Mouse (Mus musculus) stomach, embryonic 14.5 days (tissue): Measurements from ENCODE around the gene Olfr1303. TPM values are rescaled to one million over a fixed set of nuclear protein-coding genes. Genes with fewer than 3 reads are reported as not detected.

ENCODE experiments used
- ATAC-seq: fragments of 200-750 bp; cut with Nextera tagmentation; 2 replicates; pipeline ENCODE4 v1.8.0; 2017; ENCODE audit warnings: low read depth, moderate TSS enrichment; ENCODE audit not compliant: insufficient number of reproducible peaks, insufficient read depth, low FRiP score
- H3K27ac ChIP-seq: fragments of 300-500 bp; sonication (generic); 2 replicates; pipeline ENCODE4 v1.5.1; 2014; ENCODE audit warnings: mild to moderate bottlenecking, low read length, moderate library complexity, mixed read lengths
- H3K27me3 ChIP-seq: fragments of 300-500 bp; sonication (generic); 2 replicates; pipeline ENCODE4 v1.6.1; 2014; ENCODE audit warnings: low read length, control low read depth, mixed read lengths; ENCODE audit not compliant: control insufficient read depth, insufficient read depth
- H3K36me3 ChIP-seq: fragments of 300-500 bp; sonication (generic); 2 replicates; pipeline ENCODE4 v1.6.1; 2014; ENCODE audit warnings: mild to moderate bottlenecking, control low read depth, low read length, moderate library complexity, mixed read lengths; ENCODE audit not compliant: control insufficient read depth, insufficient read depth
- H3K4me1 ChIP-seq: fragments of 300-500 bp; sonication (generic); 2 replicates; pipeline ENCODE4 v1.6.1; 2014; ENCODE audit warnings: low read length, control low read depth, mixed read lengths; ENCODE audit not compliant: control insufficient read depth, insufficient read depth
- H3K4me2 ChIP-seq: fragments of 300-500 bp; sonication (generic); replicated peaks from 2 replicates; pipeline ENCODE4 v1.6.1; 2014; ENCODE audit warnings: low read depth, low read length, control low read depth
- H3K4me3 ChIP-seq: fragments of 300-500 bp; sonication (generic); 2 replicates; pipeline ENCODE4 v1.5.1; 2014; ENCODE audit warnings: low read depth, low read length, control low read depth
- H3K9ac ChIP-seq: fragments of 300-500 bp; sonication (generic); replicated peaks from 2 replicates; pipeline ENCODE4 v1.6.1; 2014; ENCODE audit warnings: low read depth, mild to moderate bottlenecking, control low read depth, low read length, moderate library complexity, mixed read lengths
- H3K9me3 ChIP-seq: fragments of 300-500 bp; sonication (generic); 2 replicates; pipeline ENCODE4 v1.6.1; 2016; ENCODE audit warnings: low read depth, low read length, control low read depth; ENCODE audit not compliant: control insufficient read depth
- WGBS: fragments of 180-500 bp; shearing (Covaris S2); extraction: QIAGEN DNeasy Blood & Tissue Kit; methylation state at CpG from one replicate; pipeline ENCODE4 v1.1.7; 2014; 5-methylcytosine and 5-hydroxymethylcytosine counted together
- polyA plus RNA-seq: library from polyadenylated mRNA; unstranded; fragments of >200 nt; fragmentation: Nextera tagmentation; extraction: Ambion mirVana; gene quantifications from 2 replicates; pipeline ENCODE4 v1.2.1, GENCODE M21; 2014

Olfr1303 gene
- polyA plus RNA-seq: not detected in 2 replicates

DNA sequence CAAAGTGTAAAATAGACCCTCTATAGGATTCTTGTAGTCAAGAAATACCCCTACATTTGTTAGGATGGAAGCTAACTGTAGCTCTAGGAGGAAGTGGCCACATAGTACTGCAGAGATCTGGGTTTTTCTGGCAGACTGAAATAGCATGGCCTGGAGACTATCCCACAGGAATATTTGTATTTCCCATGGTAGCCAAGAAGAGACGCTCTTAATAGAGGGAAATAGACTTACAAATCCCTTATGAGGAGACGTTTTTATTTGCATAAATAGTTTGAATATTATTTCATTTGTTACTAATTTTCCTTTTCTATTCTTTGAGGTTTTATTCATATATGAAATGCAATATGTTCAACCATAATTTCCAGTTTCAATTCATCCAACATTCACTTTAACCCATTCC lies at the start of gene Olfr1303:
Gene Olfr1303, minus strand, starts transcription at position 101 of the 400 bp plus-strand sequence.
- no peak for ATAC-seq
- H3K9me3 ChIP-seq: no peaks in the 10 kb centered on the region
- H3K27ac ChIP-seq: no peak within 1 kb of the TSS
- H3K9ac ChIP-seq: no peak within 1 kb of the TSS
- H3K27me3 ChIP-seq: no peaks in the 10 kb centered on the region
- H3K4me1 ChIP-seq: no peaks in the 10 kb centered on the region
- no peak within 1 kb of the TSS for H3K4me2 ChIP-seq
- H3K36me3 ChIP-seq: no peaks in the 10 kb centered on the region
- H3K4me3 ChIP-seq: no peak within 1 kb of the TSS
- WGBS: 83% methylated on average over 2 of the region's 2 CpGs

DNA sequence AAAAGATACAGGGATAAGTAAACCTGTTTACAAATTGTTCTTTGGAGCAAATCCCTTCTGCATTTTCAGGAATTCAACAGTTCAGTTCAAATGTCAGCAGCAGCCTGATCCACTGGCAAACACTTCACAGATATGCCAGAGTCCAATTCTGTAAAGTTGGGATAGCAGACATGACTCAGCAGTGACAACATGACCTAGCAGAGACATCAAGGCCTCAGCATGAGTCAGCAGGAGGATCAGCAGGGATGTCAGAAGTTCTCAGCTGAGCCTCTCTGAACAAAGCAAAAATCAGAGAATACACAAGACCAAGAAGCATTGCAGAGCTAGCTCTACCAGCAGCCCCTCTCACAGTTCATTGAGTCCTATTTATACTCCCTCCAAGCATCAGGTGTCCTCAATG lies 7.2 kb downstream of the Olfr1303 start:
- Histone ChIP-seq H3K4me2 (no peak overlapping the region), H3K9ac (no peak overlapping the region), H3K4me1 (no peaks in the 10 kb centered on the region), H3K27ac (no peak overlapping the region), H3K36me3 (no peaks in the 10 kb centered on the region), H3K9me3 (no peaks in the 10 kb centered on the region), H3K27me3 (no peaks in the 10 kb centered on the region), H3K4me3 (no peak overlapping the region)
- no peak for ATAC-seq

DNA sequence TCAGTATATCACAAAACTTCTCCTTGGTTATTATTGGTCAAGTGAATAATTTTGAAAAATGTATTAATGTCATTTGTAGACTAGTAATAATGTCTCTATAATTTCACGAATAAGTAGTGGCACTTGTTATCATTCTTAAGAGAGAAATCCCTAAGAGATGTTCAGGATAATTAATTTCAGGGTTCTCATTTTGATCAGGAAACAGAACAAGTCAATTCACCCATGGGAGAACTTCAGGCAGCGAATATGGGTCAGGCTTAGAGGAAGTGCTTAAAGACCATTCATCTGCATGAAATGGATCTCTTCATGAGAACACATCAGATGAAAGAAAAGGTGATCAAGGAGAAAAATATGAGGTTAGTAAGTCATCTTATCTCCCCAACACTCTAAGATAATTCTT lies 43.0 kb downstream of the Olfr1303 start, which contains the start of gene Olfr1302:
Gene Olfr1302, plus strand, starts transcription at position 301 of the 400 bp plus-strand sequence.
- Histone ChIP-seq H3K4me1 (no peaks in the 10 kb centered on the region), H3K9me3 (no peaks in the 10 kb centered on the region), H3K4me2 (no peak within 1 kb of the TSS), H3K36me3 (no peaks in the 10 kb centered on the region), H3K27me3 (no peaks in the 10 kb centered on the region), H3K9ac (no peak within 1 kb of the TSS), H3K27ac (no peak within 1 kb of the TSS), H3K4me3 (no peak within 1 kb of the TSS)
- WGBS: 75% methylated on average over 2 of the region's 2 CpGs
- no peak for ATAC-seq

Other genes starting within 250 kb of the Olfr1303 start
- gene Olfr1297, start 193.8 kb downstream of the Olfr1303 start, polyA plus RNA-seq: not detected in 2 replicates
- not detected in 2 replicates for gene Olfr1298, start 171.1 kb downstream of the Olfr1303 start, polyA plus RNA-seq
- gene Olfr1299, start 158.9 kb downstream of the Olfr1303 start, polyA plus RNA-seq: not detected in 2 replicates
- gene Olfr1301, start 69.3 kb downstream of the Olfr1303 start, polyA plus RNA-seq: not detected in 2 replicates
- gene Olfr1302, start 42.9 kb downstream of the Olfr1303 start, polyA plus RNA-seq: not detected in 2 replicates
- not detected in 2 replicates for gene Olfr1305, start 56.8 kb upstream of the Olfr1303 start, polyA plus RNA-seq
- gene Olfr1306, start 95.9 kb upstream of the Olfr1303 start, polyA plus RNA-seq: not detected in 2 replicates
- gene Olfr1307, start 129.1 kb upstream of the Olfr1303 start, polyA plus RNA-seq: not detected in 2 replicates
- not detected in 2 replicates for gene Olfr1308, start 144.6 kb upstream of the Olfr1303 start, polyA plus RNA-seq
- not detected in 2 replicates for gene Olfr1309, start 169.9 kb upstream of the Olfr1303 start, polyA plus RNA-seq
- not detected in 2 replicates for gene Olfr1310, start 192.4 kb upstream of the Olfr1303 start, polyA plus RNA-seq
- gene Olfr1311, start 204.1 kb upstream of the Olfr1303 start, polyA plus RNA-seq: not detected in 2 replicates
- not detected in 2 replicates for gene Olfr1312, start 229.9 kb upstream of the Olfr1303 start, polyA plus RNA-seq